Mouse (Mus musculus) myocyte (in vitro differentiated cells): ENCODE measurements at regions not wholly inside any gene's neighbourhood (a gene's known extent, or its start where the extent isn't known, plus 50 kb on each side); places are given as distances from the start of the nearest gene placed in this dataset.

Source experiments
- H3K27me3 ChIP-seq: one replicate; pipeline ENCODE4 v1.6.1; 2011; ENCODE audit not compliant: control insufficient read depth, insufficient read depth, insufficient read length
- H3K36me3 ChIP-seq: one replicate; pipeline ENCODE4 v1.6.1; 2011; ENCODE audit not compliant: control insufficient read depth, insufficient read depth
- H3K4me2 ChIP-seq: one replicate; pipeline ENCODE4 v1.6.1; 2011; ENCODE audit warnings: low read depth, control low read depth
- H3K4me3 ChIP-seq: one replicate; pipeline ENCODE4 v1.5.1; 2011; ENCODE audit warnings: mild to moderate bottlenecking, control low read depth, moderate library complexity
- H3K79me2 ChIP-seq: one replicate; pipeline ENCODE4 v1.6.1; 2011; ENCODE audit not compliant: control insufficient read depth, insufficient read depth
- H3ac ChIP-seq: one replicate; pipeline ENCODE4 v1.6.1; 2011; ENCODE audit not compliant: control insufficient read depth, insufficient read length
- CEBPB ChIP-seq: IDR thresholded peaks from 2 replicates; pipeline ENCODE4 v1.6.1; 2011; ENCODE audit warnings: mild to moderate bottlenecking, moderate library complexity; ENCODE audit not compliant: poor library complexity, insufficient read depth, severe bottlenecking
- E2F4 ChIP-seq: IDR thresholded peaks from one replicate; pipeline ENCODE4 v1.6.1; 2011; ENCODE audit warnings: mild to moderate bottlenecking, control low read depth, moderate library complexity; ENCODE audit not compliant: insufficient read depth
- MAX ChIP-seq: IDR thresholded peaks from one replicate; pipeline ENCODE4 v1.6.1; 2011; ENCODE audit warnings: low read depth, mild to moderate bottlenecking, control low read depth
- MYOD1 ChIP-seq, 3 experiments: IDR thresholded peaks; one replicate each; pipeline ENCODE4 v1.6.1; 2011; ENCODE audit warnings: control low read depth in 2 of 3, low read depth in 2 of 3, mild to moderate bottlenecking in 2 of 3, moderate library complexity in 1 of 3; ENCODE audit not compliant: insufficient read length in 2 of 3, control insufficient read depth in 1 of 3
- MYOG ChIP-seq, 3 experiments: IDR thresholded peaks; one replicate each; pipeline ENCODE4 v1.6.1; 2011; ENCODE audit warnings: control low read depth in 2 of 3, low read depth in 2 of 3, mild to moderate bottlenecking in 2 of 3; ENCODE audit not compliant: insufficient read length in 2 of 3, control insufficient read depth in 1 of 3, insufficient read depth in 1 of 3
- POLR2A ChIP-seq: IDR thresholded peaks from one replicate; pipeline ENCODE4 v1.6.1; 2011; ENCODE audit warnings: low read depth, mild to moderate bottlenecking, control low read depth, moderate library complexity; ENCODE audit not compliant: insufficient read length
- POLR2AphosphoS2 ChIP-seq: IDR thresholded peaks from one replicate; pipeline ENCODE4 v1.6.1; 2011; ENCODE audit warnings: low read depth, control low read depth; ENCODE audit not compliant: insufficient read length
- REST ChIP-seq: IDR thresholded peaks from one replicate; pipeline ENCODE4 v1.6.1; 2011; ENCODE audit warnings: mild to moderate bottlenecking, control low read depth, moderate library complexity; ENCODE audit not compliant: insufficient read depth, insufficient read length
- SRF ChIP-seq: IDR thresholded peaks from one replicate; pipeline ENCODE4 v1.6.1; 2011; ENCODE audit warnings: low read depth; ENCODE audit not compliant: control insufficient read depth, insufficient read length
- TCF12 ChIP-seq: IDR thresholded peaks from one replicate; pipeline ENCODE4 v1.6.1; 2011; ENCODE audit warnings: mild to moderate bottlenecking, control low read depth; ENCODE audit not compliant: poor library complexity, insufficient read depth, severe bottlenecking
- TCF3 ChIP-seq: IDR thresholded peaks from one replicate; pipeline ENCODE4 v1.6.1; 2011; ENCODE audit warnings: low read depth, control low read depth; ENCODE audit not compliant: insufficient read length
- USF1 ChIP-seq: IDR thresholded peaks from one replicate; pipeline ENCODE4 v1.6.1; 2011; ENCODE audit warnings: low read depth, mild to moderate bottlenecking, control low read depth, moderate library complexity

DNA sequence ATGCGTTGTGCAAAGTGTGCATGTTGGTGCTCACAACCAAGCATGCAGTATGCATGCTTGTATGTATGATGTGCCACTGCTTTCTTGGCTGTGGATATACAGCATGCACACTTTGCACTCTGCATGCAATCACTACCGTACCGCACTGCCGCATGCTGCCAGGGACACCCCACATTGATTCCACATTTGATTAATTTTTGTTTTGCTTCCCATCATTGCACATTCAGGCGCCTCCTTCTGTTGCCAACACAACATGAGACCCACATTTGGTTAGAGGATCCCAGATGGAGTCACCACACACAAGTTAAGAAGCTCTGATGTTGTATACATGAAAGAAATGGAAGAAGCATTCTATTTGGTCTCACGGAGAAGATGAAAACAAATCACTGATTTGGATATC, 211.2 kb upstream of the Id4 start:
- H3K36me3 ChIP-seq, result no peaks in the 10 kb centered on the region
- no peak overlapping the region for H3K4me3 ChIP-seq
- no peaks in the 10 kb centered on the region for H3K27me3 ChIP-seq
- H3ac ChIP-seq, result no peak overlapping the region
- no peak for TF ChIP-seq TCF3
- TF ChIP-seq REST, result no peak
- TF ChIP-seq POLR2A, result no peak
- TF ChIP-seq MYOD1 (IDR thresholded peaks at IDR 0.05; ENCODE audit: control insufficient read depth in 1 of 3, insufficient read length in 2 of 3, low read depth in 2 of 3), result no peak
- no peak for TF ChIP-seq TCF12
- no peak for TF ChIP-seq MYOG (IDR thresholded peaks at IDR 0.05; ENCODE audit: control insufficient read depth in 1 of 3, insufficient read depth in 1 of 3, insufficient read length in 2 of 3, low read depth in 2 of 3)
- no peak for TF ChIP-seq USF1
- TF ChIP-seq E2F4, result no peak
- TF ChIP-seq SRF, result no peak
- no peak for TF ChIP-seq POLR2AphosphoS2
- no peak for TF ChIP-seq MAX
- TF ChIP-seq CEBPB, result no peak
- H3K4me2 ChIP-seq, result no peak overlapping the region
- H3K79me2 ChIP-seq, result no peaks in the 10 kb centered on the region

- no peaks in the 10 kb centered on the region for H3K36me3 ChIP-seq
- H3K4me2 ChIP-seq, result no peak overlapping the region
- no peak overlapping the region for H3ac ChIP-seq
- no peak overlapping the region for H3K4me3 ChIP-seq
- H3K27me3 ChIP-seq, result no peaks in the 10 kb centered on the region
- no peaks in the 10 kb centered on the region for H3K79me2 ChIP-seq
- TF ChIP-seq SRF (no peak), POLR2A (no peak), USF1 (no peak), MAX (no peak), MYOG (IDR thresholded peaks at IDR 0.05; ENCODE audit: control insufficient read depth in 1 of 3, insufficient read depth in 1 of 3, insufficient read length in 2 of 3, low read depth in 2 of 3) (no peak), REST (no peak), E2F4 (no peak), TCF12 (no peak), TCF3 (no peak), POLR2AphosphoS2 (no peak), CEBPB (no peak), MYOD1 (IDR thresholded peaks at IDR 0.05; ENCODE audit: control insufficient read depth in 1 of 3, insufficient read length in 2 of 3, low read depth in 2 of 3) (no peak)
Observed at GRCm38 (mm10) chr13:48074630-48075029, 186.4 kb upstream of the Id4 start.

DNA sequence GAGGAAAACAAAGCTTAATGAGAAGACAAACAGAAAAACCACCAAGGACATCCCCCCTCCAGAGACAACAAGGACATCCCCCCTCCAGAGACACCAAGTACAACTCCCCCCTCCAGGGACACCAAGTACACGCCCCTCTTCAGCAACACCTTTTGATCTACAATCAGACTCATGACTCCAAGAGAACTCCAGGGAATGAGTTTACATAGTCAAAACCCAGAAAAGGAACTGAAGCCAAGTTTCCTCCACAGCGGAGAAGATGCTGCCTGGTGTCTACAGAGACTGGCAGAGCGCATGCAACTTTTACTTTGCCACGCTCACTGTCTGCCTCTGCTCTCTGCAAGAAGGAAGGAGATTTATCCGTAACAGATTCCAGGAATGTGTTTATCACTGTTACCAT, 185.7 kb upstream of the Id4 start:
- H3K79me2 ChIP-seq, result no peaks in the 10 kb centered on the region
- no peak overlapping the region for H3K4me3 ChIP-seq
- TF ChIP-seq POLR2AphosphoS2, result no peak
- TF ChIP-seq SRF, result no peak
- TF ChIP-seq MYOG (IDR thresholded peaks at IDR 0.05; ENCODE audit: control insufficient read depth in 1 of 3, insufficient read depth in 1 of 3, insufficient read length in 2 of 3, low read depth in 2 of 3), result no peak
- no peak for TF ChIP-seq CEBPB
- TF ChIP-seq TCF12, result no peak
- no peak for TF ChIP-seq E2F4
- no peak for TF ChIP-seq USF1
- TF ChIP-seq POLR2A, result no peak
- TF ChIP-seq REST, result no peak
- no peak for TF ChIP-seq TCF3
- H3ac ChIP-seq, result no peak overlapping the region
- no peaks in the 10 kb centered on the region for H3K27me3 ChIP-seq
- no peak overlapping the region for H3K4me2 ChIP-seq
- H3K36me3 ChIP-seq, result no peaks in the 10 kb centered on the region

DNA sequence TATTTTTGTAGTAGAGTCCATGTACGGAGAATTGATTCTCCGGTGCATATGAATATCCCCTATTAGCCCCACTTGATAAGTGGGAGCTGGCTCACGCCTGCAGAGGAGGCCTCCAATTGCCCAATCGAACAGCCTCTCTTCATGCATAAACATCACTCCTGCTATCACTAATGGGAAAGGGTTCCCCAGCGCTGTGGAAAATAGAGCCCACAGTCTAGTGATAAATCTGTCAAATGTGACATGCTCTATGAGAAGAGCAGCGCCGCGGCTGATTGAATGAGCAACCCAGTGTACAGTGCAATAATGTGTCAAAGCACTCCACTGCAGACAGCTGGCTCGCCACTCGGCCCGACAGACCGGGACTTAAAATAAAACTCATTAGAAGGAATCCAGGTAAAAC, 182.8 kb upstream of the Id4 start:
- no peak for TF ChIP-seq MAX
- no peak for TF ChIP-seq POLR2AphosphoS2
- no peak for TF ChIP-seq USF1
- H3ac ChIP-seq, result no peak overlapping the region
- no peaks in the 10 kb centered on the region for H3K27me3 ChIP-seq
- H3K4me2 ChIP-seq, result no peak overlapping the region
- H3K79me2 ChIP-seq, result no peaks in the 10 kb centered on the region
- no peak overlapping the region for H3K4me3 ChIP-seq
- H3K36me3 ChIP-seq, result no peaks in the 10 kb centered on the region

- Histone ChIP-seq H3K36me3 (no peaks in the 10 kb centered on the region), H3ac (no peak overlapping the region), H3K4me3 (no peak overlapping the region), H3K79me2 (no peaks in the 10 kb centered on the region), H3K27me3 (no peaks in the 10 kb centered on the region), H3K4me2 (no peak overlapping the region)
- TF ChIP-seq E2F4 (no peak), POLR2A (no peak), MYOG (IDR thresholded peaks at IDR 0.05; ENCODE audit: control insufficient read depth in 1 of 3, insufficient read depth in 1 of 3, insufficient read length in 2 of 3, low read depth in 2 of 3) (no peak), REST (no peak), SRF (no peak), POLR2AphosphoS2 (no peak), MAX (no peak), MYOD1 (IDR thresholded peaks at IDR 0.05; ENCODE audit: control insufficient read depth in 1 of 3, insufficient read length in 2 of 3, low read depth in 2 of 3) (no peak), TCF12 (no peak), USF1 (no peak), TCF3 (no peak), CEBPB (no peak)
Observed at GRCm38 (mm10) chr13:48083294-48083693, 177.7 kb upstream of the Id4 start.

DNA sequence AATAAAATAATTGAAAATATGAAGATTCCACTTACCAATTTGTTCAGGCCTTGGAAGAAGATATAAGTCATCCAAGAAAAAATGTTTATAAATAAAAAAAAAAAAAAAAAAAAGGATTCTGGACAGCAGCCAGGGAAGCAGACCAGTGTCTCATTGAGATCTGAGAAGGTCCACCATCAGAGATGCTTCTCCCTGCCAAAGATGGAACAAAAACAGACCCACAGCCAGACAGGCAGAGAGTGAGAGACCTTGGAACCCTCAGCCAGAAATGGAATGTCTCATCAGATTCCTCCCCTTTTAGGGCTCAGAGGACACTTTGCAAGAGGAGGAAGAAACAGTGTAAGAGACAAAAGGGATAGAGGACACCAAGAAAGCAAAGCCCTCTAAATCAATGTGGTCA, 177.2 kb upstream of the Id4 start:
- TF ChIP-seq TCF3 (no peak), E2F4 (no peak), TCF12 (no peak), REST (no peak), MYOG (IDR thresholded peaks at IDR 0.05; ENCODE audit: control insufficient read depth in 1 of 3, insufficient read depth in 1 of 3, insufficient read length in 2 of 3, low read depth in 2 of 3) (no peak), USF1 (no peak), CEBPB (no peak), MAX (no peak), POLR2AphosphoS2 (no peak), POLR2A (no peak), SRF (no peak), MYOD1 (IDR thresholded peaks at IDR 0.05; ENCODE audit: control insufficient read depth in 1 of 3, insufficient read length in 2 of 3, low read depth in 2 of 3) (no peak)
- Histone ChIP-seq H3K27me3 (no peaks in the 10 kb centered on the region), H3K4me2 (no peak overlapping the region), H3K79me2 (no peaks in the 10 kb centered on the region), H3K36me3 (no peaks in the 10 kb centered on the region), H3ac (no peak overlapping the region), H3K4me3 (no peak overlapping the region)
